Mouse (Mus musculus): ENCODE results near the gene Sugt1. TPM values are rescaled to one million over a fixed set of nuclear protein-coding genes. Genes with fewer than 3 reads are reported as not detected.

The Sugt1 gene
- polyA plus RNA-seq, 1 experiment from 2014 or later: 183 TPM

GRCm38 (mm10) chr14:79673083-79674013, 85.9 kb downstream of the Sugt1 start:
- H3K27me3 ChIP-seq: no peaks in the 10 kb centered on the region
- POLR2A ChIA-PET: no interaction called here
- TF ChIP-seq CTCF (IDR thresholded peaks at IDR 0.05): no peak
- no peak for DNase-seq (ENCODE audit: low read depth, low spot score)
- CTCF ChIA-PET: interaction anchor here (1.1 kb wide), 1 partner anchor 10 kb away, joined by 3 read pairs; no protein-coding TSS in a partner anchor
- in situ Hi-C loops (cut with MboI; ENCODE audit: low pct_unique_long_range_greater_than_20kb): no loop called here
- no peak for ATAC-seq

GRCm38 (mm10) chr14:79677108-79677753, 89.7 kb downstream of the Sugt1 start:
- in situ Hi-C loops (cut with MboI; ENCODE audit: low pct_unique_long_range_greater_than_20kb): no loop called here
- ChIA-PET CTCF (interaction anchor here (1.5 kb wide), 1 partner anchor 34 kb away, joined by 3 read pairs; no protein-coding TSS in a partner anchor), POLR2A (no interaction called here)
- TF ChIP-seq CTCF (IDR thresholded peaks at IDR 0.05): no peak
- no peak for ATAC-seq
- H3K27me3 ChIP-seq: no peaks in the 10 kb centered on the region
- no peak for DNase-seq (ENCODE audit: low read depth, low spot score)

- CTCF ChIA-PET: no interaction called here
- no peak for TF ChIP-seq CTCF (IDR thresholded peaks at IDR 0.05)
- ATAC-seq (no peak), DNase-seq (ENCODE audit: low read depth, low spot score) (no peak)
- in situ Hi-C loops (cut with MboI; ENCODE audit: low pct_unique_long_range_greater_than_20kb): no loop called here
- no peaks in the 10 kb centered on the region for H3K27me3 ChIP-seq
- POLR2A ChIA-PET: no interaction called here
These were observed 90.6 kb downstream of the Sugt1 start for GRCm38 (mm10) chr14:79677891-79678687.

- in situ Hi-C loops (cut with MboI; ENCODE audit: low pct_unique_long_range_greater_than_20kb): no loop called here
- ATAC-seq: no peak
- no peak for TF ChIP-seq CTCF (IDR thresholded peaks at IDR 0.05)
- no peaks in the 10 kb centered on the region for H3K27me3 ChIP-seq
- CTCF ChIA-PET: interaction anchor here (0.8 to 1.2 kb wide), 2 partner anchors 10 to 11 kb away, joined by 3 to 4 read pairs; no protein-coding TSS in a partner anchor
- no peak for DNase-seq (ENCODE audit: low read depth, low spot score)
- POLR2A ChIA-PET: no interaction called here
These were observed 93.2 kb downstream of the Sugt1 start for GRCm38 (mm10) chr14:79680652-79681051.

Other genes starting within 250 kb of the Sugt1 start
- 18.7 TPM for gene Naa16, start 196.9 kb upstream of the Sugt1 start, polyA plus RNA-seq (2021)
- 13.7 TPM for gene Mtrf1, start 189.9 kb upstream of the Sugt1 start, polyA plus RNA-seq (2021)
- 9.4 TPM for gene Kbtbd7, start 161.2 kb upstream of the Sugt1 start, polyA plus RNA-seq (2021)
- gene Kbtbd6, start 135.9 kb upstream of the Sugt1 start, polyA plus RNA-seq (2021): 1.2 TPM
- gene Elf1, start 106.5 kb upstream of the Sugt1 start, polyA plus RNA-seq (2021): 53.6 TPM
- gene Wbp4, start 106.2 kb upstream of the Sugt1 start, polyA plus RNA-seq (2021): 39.5 TPM
- gene Cnmd, start 74.5 kb downstream of the Sugt1 start, polyA plus RNA-seq (2021): 2.5 TPM
- gene Pcdh8, start 183.6 kb downstream of the Sugt1 start, polyA plus RNA-seq (2021): 0.50 TPM

Measured in Patski (cell line).